Mouse (Mus musculus) left cerebral cortex, adult 8-10 months (tissue): ENCODE measurements around the gene Trmt1. TPM values are rescaled to one million over a fixed set of nuclear protein-coding genes. Genes with fewer than 3 reads are reported as not detected.
A peak's percentile ranks its signal among the peaks of the same experiment; 100 is the strongest.

Experiments used
- DNase-seq, 2 experiments: peaks; one replicate each; pipeline ENCODE4 v3.0.0; 2022; ENCODE audit warnings: low spot score in 2 of 2
- total RNA-seq, 4 experiments: library from RNA; stranded (reverse); gene quantifications; 2 replicates each; pipeline ENCODE4 v1.2.4; 2022

The Trmt1 gene
- total RNA-seq, result 100 to 1,000 TPM; 101 to 105 (median 103) TPM

GRCm38 (mm10) chr8:84686191-84687002, at the start of gene Trmt1:
Gene Trmt1 (plus strand): TSS chr8:84686307.
- no peak for DNase-seq

GRCm38 (mm10) chr8:84637946-84638554, 48.1 kb upstream of the Trmt1 start:
- no peak for DNase-seq

GRCm38 (mm10) chr8:84638555-84639161, 47.4 kb upstream of the Trmt1 start:
- no peak for DNase-seq

GRCm38 (mm10) chr8:84639162-84640009, 46.7 kb upstream of the Trmt1 start:
- DNase-seq, result peak; percentile 78 to 93

- DNase-seq, result no peak
Measured at GRCm38 (mm10) chr8:84640010-84640588, 46.0 kb upstream of the Trmt1 start.

GRCm38 (mm10) chr8:84640617-84641294, 45.4 kb upstream of the Trmt1 start:
- DNase-seq, result no peak

- DNase-seq, result no peak
Measured at GRCm38 (mm10) chr8:84641578-84642361, 44.3 kb upstream of the Trmt1 start.

GRCm38 (mm10) chr8:84643019-84643418, 43.1 kb upstream of the Trmt1 start:
- DNase-seq, result no peak

GRCm38 (mm10) chr8:84646800-84647199, 39.3 kb upstream of the Trmt1 start:
- no peak for DNase-seq

GRCm38 (mm10) chr8:84647461-84647901, 38.6 kb upstream of the Trmt1 start:
- DNase-seq, result no peak

- DNase-seq, result no peak
Measured at GRCm38 (mm10) chr8:84650213-84650612, 35.9 kb upstream of the Trmt1 start.

- DNase-seq, result no peak
Measured at GRCm38 (mm10) chr8:84653092-84653631, 32.9 kb upstream of the Trmt1 start.

GRCm38 (mm10) chr8:84654597-84654996, 31.5 kb upstream of the Trmt1 start:
- DNase-seq, result no peak

- DNase-seq, result no peak
Measured at GRCm38 (mm10) chr8:84655336-84656190, 30.5 kb upstream of the Trmt1 start.

- DNase-seq, result no peak
Measured at GRCm38 (mm10) chr8:84656191-84656525, 29.9 kb upstream of the Trmt1 start.

- no peak for DNase-seq
Measured at GRCm38 (mm10) chr8:84656641-84657126, 29.4 kb upstream of the Trmt1 start.

- DNase-seq, result no peak
Measured at GRCm38 (mm10) chr8:84657203-84657602, 28.9 kb upstream of the Trmt1 start.

GRCm38 (mm10) chr8:84657680-84658079, 28.4 kb upstream of the Trmt1 start:
- no peak for DNase-seq
